15 mouse cellular contexts compared by ENCODE assay signal in genomic region chr12:71522451-71522850, GRCm38 (mm10).
DNase-seq lines count a peak whose midpoint lies in the region; ATAC-seq lines count a peak whose summit lies in the region.
"Had no signal": no experiment of that assay in that cellular context is flagged by ENCODE, and none has a peak within 500 bp of the region (broad histone marks: within the 10 kb centered on the region; RNA-seq: fewer than 3 reads in every experiment).

No protein-coding gene starts in this region.

- H3K27ac ChIP-seq in embryonic facial prominence, embryonic 12.5 days: 0 out of 2 replicates have a peak overlapping the region, but pooled peaks have one; percentile 17
- no peak overlapping the region for H3K27ac ChIP-seq in embryonic facial prominence, embryonic 10.5 days (replicated peaks)
- 0 out of 2 replicates have a peak overlapping the region, but pooled peaks have one; percentile 25 for H3K27ac ChIP-seq in kidney, embryonic 16.5 days (ENCODE audit: low read length)
- peak overlapping the region; percentile 56 for H3K27ac ChIP-seq in intestine, embryonic 15.5 days
- H3K27ac ChIP-seq: forebrain, embryonic 15.5 days; hindbrain, postnatal 0 days; limb, embryonic 12.5 days; liver, embryonic 14.5 days had no signal

- H3K9ac ChIP-seq in embryonic facial prominence, embryonic 12.5 days: no peak overlapping the region
- H3K9ac ChIP-seq in kidney, embryonic 16.5 days (replicated peaks; ENCODE audit: low read length): no peak overlapping the region
- no peak overlapping the region for H3K9ac ChIP-seq in intestine, embryonic 15.5 days
- H3K9ac ChIP-seq: forebrain, embryonic 15.5 days; limb, embryonic 12.5 days; liver, embryonic 14.5 days had no signal

- 66% methylated on average over 5 of the region's 5 CpGs for WGBS in embryonic facial prominence, embryonic 12.5 days
- 80% methylated on average over 5 of the region's 5 CpGs for WGBS in embryonic facial prominence, embryonic 10.5 days
- 47% methylated on average over 5 of the region's 5 CpGs for WGBS in kidney, embryonic 16.5 days
- WGBS in intestine, embryonic 15.5 days: 41% methylated on average over 5 of the region's 5 CpGs

- no peaks in the 10 kb centered on the region for H3K9me3 ChIP-seq in embryonic facial prominence, embryonic 12.5 days
- H3K9me3 ChIP-seq in embryonic facial prominence, embryonic 10.5 days: no peaks in the 10 kb centered on the region
- H3K9me3 ChIP-seq in kidney, embryonic 16.5 days (ENCODE audit: low read length): no peaks in the 10 kb centered on the region
- no peaks in the 10 kb centered on the region for H3K9me3 ChIP-seq in intestine, embryonic 15.5 days
- H3K9me3 ChIP-seq: forebrain, embryonic 15.5 days; limb, embryonic 12.5 days had no signal

- ATAC-seq in embryonic facial prominence, embryonic 12.5 days (ENCODE audit: insufficient number of reproducible peaks, insufficient read depth, low FRiP score, low TSS enrichment): no peak
- ATAC-seq in kidney, embryonic 16.5 days (ENCODE audit: low FRiP score, low TSS enrichment): no peak
- ATAC-seq in intestine, embryonic 15.5 days: no peak
- ATAC-seq: forebrain, embryonic 15.5 days; hindbrain, postnatal 0 days had no signal

- no peak overlapping the region for H3K4me2 ChIP-seq in embryonic facial prominence, embryonic 12.5 days (replicated peaks)
- H3K4me2 ChIP-seq in kidney, embryonic 16.5 days (replicated peaks; ENCODE audit: low read depth, low read length): no peak overlapping the region
- H3K4me2 ChIP-seq in intestine, embryonic 15.5 days (replicated peaks): no peak overlapping the region
- H3K4me2 ChIP-seq: forebrain, embryonic 15.5 days; limb, embryonic 12.5 days; midbrain, embryonic 11.5 days had no signal

- H3K27me3 ChIP-seq in embryonic facial prominence, embryonic 12.5 days: no peaks in the 10 kb centered on the region
- H3K27me3 ChIP-seq in embryonic facial prominence, embryonic 10.5 days (replicated peaks; ENCODE audit: low read depth, poor library complexity, severe bottlenecking): no peaks in the 10 kb centered on the region
- H3K27me3 ChIP-seq in kidney, embryonic 16.5 days (ENCODE audit: insufficient read depth, low read length): no peaks in the 10 kb centered on the region
- no peaks in the 10 kb centered on the region for H3K27me3 ChIP-seq in intestine, embryonic 15.5 days (replicated peaks)
- H3K27me3 ChIP-seq: forebrain, embryonic 15.5 days had no signal

- peaks cover 20% of the 10 kb centered on the region for H3K4me1 ChIP-seq in embryonic facial prominence, embryonic 12.5 days
- H3K4me1 ChIP-seq in embryonic facial prominence, embryonic 10.5 days: peaks cover 28% of the 10 kb centered on the region
- peaks cover 16% of the 10 kb centered on the region for H3K4me1 ChIP-seq in kidney, embryonic 16.5 days (ENCODE audit: insufficient read depth, low read length)
- peaks cover 15% of the 10 kb centered on the region for H3K4me1 ChIP-seq in intestine, embryonic 15.5 days (replicated peaks)
- H3K4me1 ChIP-seq: forebrain, embryonic 15.5 days had no signal

- no peak for DNase-seq in embryonic facial prominence, embryonic 10.5 days (ENCODE audit: low spot score)
- no peak for DNase-seq in kidney, postnatal 10 days
- peak; percentile 41 for DNase-seq in cerebellum, adult 9-10 months
- DNase-seq in urinary bladder, postnatal 4 days (ENCODE audit: low spot score in 2 of 2): no peak
- DNase-seq in thymus, adult 18-20 months: no peak
- DNase-seq: embryo, embryonic 11 days; spleen, adult 18-20 months had no signal

- H3K36me3 ChIP-seq in embryonic facial prominence, embryonic 12.5 days: no peaks in the 10 kb centered on the region
- H3K36me3 ChIP-seq in embryonic facial prominence, embryonic 10.5 days (replicated peaks): no peaks in the 10 kb centered on the region
- no peaks in the 10 kb centered on the region for H3K36me3 ChIP-seq in kidney, embryonic 16.5 days (ENCODE audit: insufficient read depth, low read length)
- H3K36me3 ChIP-seq in intestine, embryonic 15.5 days: no peaks in the 10 kb centered on the region
- H3K36me3 ChIP-seq: forebrain, embryonic 15.5 days; limb, embryonic 12.5 days had no signal

- H3K4me3 ChIP-seq in embryonic facial prominence, embryonic 12.5 days: no peak overlapping the region
- no peak overlapping the region for H3K4me3 ChIP-seq in embryonic facial prominence, embryonic 10.5 days
- no peak overlapping the region for H3K4me3 ChIP-seq in kidney, embryonic 16.5 days (ENCODE audit: low read length)
- no peak overlapping the region for H3K4me3 ChIP-seq in intestine, embryonic 15.5 days (replicated peaks)
- H3K4me3 ChIP-seq: forebrain, embryonic 15.5 days; limb, embryonic 12.5 days had no signal
